Mouse (Mus musculus) lung, postnatal 0 days (tissue): ENCODE measurements at regions not wholly inside any gene's neighbourhood (a gene's known extent, or its start where the extent isn't known, plus 50 kb on each side); places are given as distances from the start of the nearest gene placed in this dataset.

Experiments used
- CTCF ChIP-seq: IDR thresholded peaks from 2 replicates; pipeline ENCODE4 v1.5.1; 2016; ENCODE audit warnings: antibody characterized with exemption, mild to moderate bottlenecking
- EP300 ChIP-seq: IDR thresholded peaks from 2 replicates; pipeline ENCODE4 v1.6.1; 2016; ENCODE audit warnings: antibody characterized with exemption, mild to moderate bottlenecking, control low read depth

- TF ChIP-seq CTCF: no peak
- TF ChIP-seq EP300: no peak
Measured at GRCm38 (mm10) chr10:8995097-8995496, 109.2 kb upstream of the Sash1 start.
